Mouse (Mus musculus) kidney, adult 2 months (tissue): ENCODE data around the gene Elmo1.

ENCODE experiments used
- CTCF ChIP-seq: fragments of 200-500 bp; conservative IDR thresholded peaks from 2 replicates; pipeline ENCODE4 v1.5.1; 2011; ENCODE audit warnings: low read depth, mild to moderate bottlenecking, control low read depth, low read length, moderate library complexity, mixed read lengths; ENCODE audit not compliant: insufficient read depth, insufficient read length
- POLR2A ChIP-seq: fragments of 200-500 bp; IDR thresholded peaks from one replicate; pipeline ENCODE4 v1.6.1; 2011; ENCODE audit warnings: low read depth, low read length, control low read depth

- no peak for TF ChIP-seq CTCF
- TF ChIP-seq POLR2A, result no peak
Measured at GRCm38 (mm10) chr13:20139825-20140665, 49.6 kb downstream of the Elmo1 start.
